Mouse (Mus musculus) forebrain, embryonic 13.5 days (tissue): ENCODE results near the gene Rpain. TPM values are rescaled to one million over a fixed set of nuclear protein-coding genes. Genes with fewer than 3 reads are reported as not detected.

ENCODE experiments used
- ATAC-seq: fragments of 200-750 bp; cut with Nextera tagmentation; 2 replicates; pipeline ENCODE4 v1.8.0; 2017
- H3K27ac ChIP-seq: fragments of 300-500 bp; sonication (generic); 2 replicates; pipeline ENCODE4 v1.5.1; 2015; ENCODE audit warnings: inconsistent platforms, mild to moderate bottlenecking, moderate library complexity
- H3K27me3 ChIP-seq: fragments of 300-500 bp; sonication (generic); 2 replicates; pipeline ENCODE4 v1.6.1; 2015; ENCODE audit warnings: mild to moderate bottlenecking, inconsistent platforms
- H3K36me3 ChIP-seq: fragments of 300-500 bp; sonication (generic); 2 replicates; pipeline ENCODE4 v1.6.1; 2015; ENCODE audit warnings: mild to moderate bottlenecking, inconsistent platforms; ENCODE audit not compliant: poor library complexity, severe bottlenecking
- H3K4me1 ChIP-seq: fragments of 300-500 bp; sonication (generic); 2 replicates; pipeline ENCODE4 v1.6.1; 2015; ENCODE audit warnings: inconsistent platforms
- H3K4me2 ChIP-seq: fragments of 300-500 bp; sonication (generic); 2 replicates; pipeline ENCODE4 v1.6.1; 2015; ENCODE audit warnings: inconsistent platforms, mild to moderate bottlenecking, moderate library complexity
- H3K4me3 ChIP-seq: fragments of 300-500 bp; sonication (generic); 2 replicates; pipeline ENCODE4 v1.5.1; 2015; ENCODE audit warnings: mild to moderate bottlenecking, inconsistent platforms
- H3K9ac ChIP-seq: fragments of 300-500 bp; sonication (generic); 2 replicates; pipeline ENCODE4 v1.6.1; 2015; ENCODE audit warnings: mild to moderate bottlenecking, inconsistent platforms
- H3K9me3 ChIP-seq: fragments of 300-500 bp; sonication (generic); replicated peaks from 2 replicates; pipeline ENCODE4 v1.6.1; 2016; ENCODE audit warnings: inconsistent platforms
- WGBS: fragments of 180-500 bp; shearing (Covaris S2); methylation state at CpG from one replicate; pipeline ENCODE4 v1.1.7; 2015; 5-methylcytosine and 5-hydroxymethylcytosine counted together
- polyA plus RNA-seq: library from polyadenylated mRNA; unstranded; fragments of >200 nt; fragmentation: Nextera tagmentation; extraction: Ambion mirVana; gene quantifications from 2 replicates; pipeline ENCODE4 v1.2.1, GENCODE M21; 2015

Gene Rpain
- polyA plus RNA-seq, 1 experiment from 2014 or later = 96.0 TPM

GRCm38 (mm10) chr11:71004316-71004773, 34.3 kb downstream of the Rpain start, which contains the start of gene Dhx33:
Gene Dhx33 (minus strand): TSS chr11:71004437.
- Histone ChIP-seq H3K27ac (peak within 1 kb of the TSS; percentile 35; the same call in 1 of the 2 replicates), H3K4me3 (peak within 1 kb of the TSS; percentile 93), H3K9ac (peak within 1 kb of the TSS; percentile 81), H3K36me3 (peaks cover 24% of the 10 kb centered on the region), H3K4me1 (peaks cover 17% of the 10 kb centered on the region), H3K4me2 (peak within 1 kb of the TSS; percentile 96), H3K9me3 (no peaks in the 10 kb centered on the region), H3K27me3 (no peaks in the 10 kb centered on the region)
- WGBS = under 1% methylated on average over 35 of the region's 35 CpGs
- ATAC-seq = peak; percentile 99

- ATAC-seq = no peak
- peak overlapping the region; percentile 96 for H3K4me2 ChIP-seq
- peaks cover 17% of the 10 kb centered on the region for H3K4me1 ChIP-seq
- no peaks in the 10 kb centered on the region for H3K27me3 ChIP-seq
- no peak overlapping the region for H3K27ac ChIP-seq
- peaks cover 24% of the 10 kb centered on the region for H3K36me3 ChIP-seq
- WGBS = 57% methylated on average over 5 of the region's 5 CpGs
- H3K9me3 ChIP-seq = no peaks in the 10 kb centered on the region
- peak overlapping the region; percentile 93 for H3K4me3 ChIP-seq
- H3K9ac ChIP-seq = no peak overlapping the region
These were observed 35.0 kb downstream of the Rpain start for GRCm38 (mm10) chr11:71005046-71005445.

GRCm38 (mm10) chr11:71007026-71007425, 37.0 kb downstream of the Rpain start:
- ATAC-seq = no peak
- WGBS = 94% methylated on average over 6 of the region's 6 CpGs
- no peak overlapping the region for H3K9ac ChIP-seq
- peaks cover 38% of the 10 kb centered on the region for H3K36me3 ChIP-seq
- no peaks in the 10 kb centered on the region for H3K27me3 ChIP-seq
- H3K27ac ChIP-seq = no peak overlapping the region
- no peaks in the 10 kb centered on the region for H3K9me3 ChIP-seq
- H3K4me3 ChIP-seq = no peak overlapping the region
- H3K4me2 ChIP-seq = no peak overlapping the region
- peaks cover 17% of the 10 kb centered on the region for H3K4me1 ChIP-seq

DNA sequence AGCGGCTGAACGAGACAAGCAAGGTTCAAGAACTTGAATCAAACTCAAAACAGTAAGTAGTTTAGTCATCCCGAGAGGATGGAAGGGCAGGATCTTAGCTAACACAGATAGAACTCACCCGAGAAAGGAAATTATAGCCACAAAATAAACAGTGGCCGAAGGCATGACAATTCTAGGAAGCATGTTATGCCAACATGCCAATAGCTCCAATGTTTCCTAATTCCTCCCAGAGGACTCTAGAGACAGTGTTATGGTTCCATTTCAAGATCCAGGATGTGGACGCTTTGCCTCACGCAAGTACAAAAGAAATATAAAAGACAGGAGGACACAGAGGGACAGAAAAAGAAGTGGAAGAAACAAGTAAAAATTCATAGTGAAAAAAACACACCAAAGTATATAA, 37.8 kb downstream of the Rpain start:
- Histone ChIP-seq H3K4me3 (no peak overlapping the region), H3K36me3 (peaks cover 46% of the 10 kb centered on the region), H3K27me3 (no peaks in the 10 kb centered on the region), H3K27ac (no peak overlapping the region), H3K4me2 (no peak overlapping the region), H3K4me1 (peaks cover 12% of the 10 kb centered on the region), H3K9me3 (no peaks in the 10 kb centered on the region), H3K9ac (no peak overlapping the region)
- 90% methylated on average over 7 of the region's 7 CpGs for WGBS
- no peak for ATAC-seq

DNA sequence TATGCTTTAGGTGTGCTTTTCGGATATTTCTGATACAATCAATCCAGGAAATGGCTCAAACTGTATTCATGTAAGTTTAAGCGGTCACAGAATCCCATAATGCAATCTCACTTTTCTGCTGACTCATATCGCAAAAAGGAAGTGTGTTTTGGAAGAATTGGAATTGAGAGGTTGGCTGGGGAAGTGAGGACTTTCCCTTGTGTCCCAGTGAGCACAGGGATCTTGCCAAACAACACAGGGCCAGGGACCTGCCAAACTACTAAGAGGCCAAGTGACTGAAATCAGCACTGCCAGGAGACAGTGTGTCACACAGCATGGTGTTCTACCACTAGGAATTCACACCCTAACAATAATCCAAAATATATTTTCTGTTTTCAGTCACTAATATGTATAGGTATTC, 38.3 kb downstream of the Rpain start:
- 91% methylated on average over 3 of the region's 3 CpGs for WGBS
- ATAC-seq = no peak
- peaks cover 47% of the 10 kb centered on the region for H3K36me3 ChIP-seq
- H3K4me2 ChIP-seq = no peak overlapping the region
- no peaks in the 10 kb centered on the region for H3K27me3 ChIP-seq
- peaks cover 7% of the 10 kb centered on the region for H3K4me1 ChIP-seq
- H3K4me3 ChIP-seq = no peak overlapping the region
- H3K9me3 ChIP-seq = no peaks in the 10 kb centered on the region
- no peak overlapping the region for H3K27ac ChIP-seq
- no peak overlapping the region for H3K9ac ChIP-seq

DNA sequence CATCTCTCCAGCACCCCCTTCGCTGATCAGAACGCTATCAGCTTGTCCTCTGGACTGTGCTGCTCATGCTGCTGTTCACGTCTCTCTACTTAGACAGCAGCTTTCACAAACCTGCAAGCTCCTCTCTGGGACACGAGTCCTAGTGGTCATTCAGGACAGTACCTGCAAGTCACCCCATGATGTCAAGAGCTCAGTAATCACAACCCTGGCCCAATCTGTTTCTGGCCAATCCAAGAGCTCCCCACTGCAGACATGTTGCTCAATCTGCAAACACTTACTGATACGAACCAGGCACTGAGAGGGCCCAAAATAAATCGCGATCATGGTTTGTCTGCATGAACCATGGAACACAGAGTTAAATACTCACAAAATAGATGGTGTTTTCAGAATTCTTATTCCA, 42.7 kb downstream of the Rpain start:
- H3K9ac ChIP-seq = no peak overlapping the region
- no peak for ATAC-seq
- no peak overlapping the region for H3K4me2 ChIP-seq
- no peak overlapping the region for H3K4me3 ChIP-seq
- peaks cover 52% of the 10 kb centered on the region for H3K36me3 ChIP-seq
- H3K4me1 ChIP-seq = peaks cover 15% of the 10 kb centered on the region
- no peaks in the 10 kb centered on the region for H3K9me3 ChIP-seq
- no peaks in the 10 kb centered on the region for H3K27me3 ChIP-seq
- H3K27ac ChIP-seq = no peak overlapping the region
- 97% methylated on average over 7 of the region's 7 CpGs for WGBS

DNA sequence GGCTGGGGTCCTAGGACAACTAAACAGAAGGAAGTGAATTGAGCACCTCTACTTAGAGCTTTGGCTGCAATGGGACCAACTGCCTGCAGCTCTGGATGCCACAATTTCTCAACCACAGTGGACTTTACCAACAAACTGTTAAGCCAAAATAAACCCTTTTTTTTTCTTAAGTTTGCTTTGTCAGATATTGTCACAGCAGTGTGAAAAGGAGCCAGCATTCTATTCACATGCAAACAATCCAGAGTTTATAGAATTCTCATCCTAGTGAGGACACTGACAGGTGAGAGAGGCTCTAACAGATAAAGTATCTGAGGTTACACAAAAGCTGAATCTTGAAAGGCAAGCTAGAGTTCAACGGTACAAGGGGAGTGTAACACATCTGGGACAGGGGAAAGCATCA, 47.0 kb downstream of the Rpain start:
- Histone ChIP-seq H3K4me1 (peaks cover 40% of the 10 kb centered on the region), H3K27ac (no peak overlapping the region), H3K4me3 (no peak overlapping the region), H3K27me3 (no peaks in the 10 kb centered on the region), H3K9ac (no peak overlapping the region), H3K36me3 (peaks cover 23% of the 10 kb centered on the region), H3K4me2 (peak overlapping the region; percentile 4), H3K9me3 (no peaks in the 10 kb centered on the region)
- WGBS = 88% methylated on average over 1 of the region's 1 CpGs
- ATAC-seq = no peak

DNA sequence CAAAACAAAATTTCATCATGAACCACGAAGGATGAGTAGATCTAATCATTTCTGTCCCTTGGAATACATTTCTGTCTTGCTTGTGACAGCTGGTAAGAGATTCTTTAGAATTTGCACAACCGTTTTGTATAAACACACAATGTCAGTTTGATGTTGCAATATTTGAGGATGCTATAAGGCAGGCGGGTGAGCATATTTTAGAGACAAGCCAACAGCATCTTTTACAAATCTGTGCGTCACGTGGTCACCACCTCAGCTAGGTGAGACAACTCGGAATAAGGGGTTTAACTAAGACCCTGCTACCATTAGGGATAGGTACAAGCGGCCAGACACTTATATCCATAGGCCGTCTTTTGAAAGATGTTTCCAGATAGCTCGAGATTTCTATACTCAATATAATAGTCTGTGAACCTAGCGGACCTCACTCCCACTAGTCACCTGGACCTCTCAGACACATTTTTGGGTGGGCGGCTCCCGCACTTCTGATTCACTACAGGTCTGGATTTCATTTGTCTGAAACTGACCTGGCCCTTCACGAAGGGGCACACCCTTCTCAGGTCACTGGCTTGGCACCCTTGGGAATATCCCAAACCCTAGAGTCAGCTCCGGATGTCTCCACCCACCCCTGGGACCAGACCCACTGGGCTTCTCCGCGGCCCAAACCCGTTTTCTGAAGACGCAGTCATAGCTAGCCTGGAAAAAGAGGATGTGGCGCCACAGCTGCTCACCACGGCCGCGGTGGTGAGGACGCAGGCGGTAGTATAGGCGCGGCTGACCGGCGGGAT, 48.6 kb downstream of the Rpain start:
- H3K27ac ChIP-seq = peak overlapping the region; percentile 68
- H3K4me1 ChIP-seq = peaks cover 54% of the 10 kb centered on the region
- no peaks in the 10 kb centered on the region for H3K27me3 ChIP-seq
- H3K4me3 ChIP-seq = peak overlapping the region; percentile 91
- H3K4me2 ChIP-seq = peak overlapping the region; percentile 81
- peak overlapping the region; percentile 91 for H3K9ac ChIP-seq
- peaks cover 24% of the 10 kb centered on the region for H3K36me3 ChIP-seq
- H3K9me3 ChIP-seq = no peaks in the 10 kb centered on the region
- 5% methylated on average over 28 of the region's 28 CpGs for WGBS
- ATAC-seq = no peak

DNA sequence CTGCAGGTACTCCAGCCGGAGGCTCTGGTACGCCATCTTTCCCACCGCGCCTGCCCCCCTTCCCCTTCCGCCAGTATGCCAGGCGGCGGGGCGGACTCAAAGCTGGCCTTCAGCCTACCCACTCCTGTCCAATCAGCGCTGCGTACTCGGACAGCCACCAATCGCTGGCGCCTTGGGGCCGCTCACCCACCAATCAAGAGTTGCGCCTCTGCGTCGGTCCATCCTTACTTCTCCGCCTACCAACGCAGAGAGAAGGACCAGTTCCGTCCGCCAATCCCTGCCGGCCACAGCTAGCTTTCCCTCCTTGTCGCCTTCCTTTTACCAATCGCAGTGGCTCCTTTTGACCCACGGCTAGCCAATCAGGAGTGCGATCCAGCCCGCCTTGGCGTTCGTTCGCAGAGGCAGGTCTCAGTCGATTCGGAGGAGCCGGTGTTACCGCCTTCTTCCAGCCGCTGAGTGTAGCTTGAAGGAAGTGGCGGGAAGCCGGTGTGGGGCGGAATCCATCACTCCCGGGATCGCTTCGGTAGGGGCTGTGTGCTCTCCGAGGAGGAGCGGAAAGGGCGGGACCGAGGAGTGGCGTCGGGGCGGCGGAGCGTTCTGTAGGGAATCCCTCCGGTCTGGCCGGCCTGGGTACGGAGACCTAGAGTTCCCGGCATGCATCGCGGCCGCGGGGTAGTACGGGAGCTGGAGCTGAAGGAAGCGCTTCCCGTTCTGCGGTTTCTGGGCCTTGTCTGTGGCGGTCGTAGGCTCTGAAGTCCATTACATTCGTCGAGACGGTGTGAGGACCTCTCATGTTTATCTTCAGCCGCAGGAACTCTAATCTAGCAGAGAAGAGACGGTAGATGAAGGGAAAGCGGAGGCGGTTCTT, 49.4 kb downstream of the Rpain start, which contains the start of the genes Mis12 and Derl2:
Gene Mis12, plus strand, starts transcription at position 411 of the 868 bp plus-strand sequence.
Gene Derl2, minus strand, starts transcription at position 641 of the 868 bp plus-strand sequence.
- Histone ChIP-seq H3K4me3 (peak within 1 kb of the TSS; percentile 91), H3K9ac (peak within 1 kb of the TSS; percentile 91), H3K27me3 (no peaks in the 10 kb centered on the region), H3K9me3 (no peaks in the 10 kb centered on the region), H3K4me2 (peak within 1 kb of the TSS; percentile 93), H3K27ac (peak within 1 kb of the TSS; percentile 91), H3K4me1 (peaks cover 54% of the 10 kb centered on the region), H3K36me3 (peaks cover 20% of the 10 kb centered on the region)
- under 1% methylated on average over 71 of the region's 71 CpGs for WGBS
- ATAC-seq = peak; percentile 100

Other genes with a start within 250 kb of the Rpain start
- gene Zfp3, start 206.0 kb upstream of the Rpain start, polyA plus RNA-seq = 11.5 and 13.4 TPM in 2 replicates
- gene Scimp, start 157.6 kb upstream of the Rpain start, polyA plus RNA-seq = not detected in 2 replicates
- 66.6 and 69.6 TPM in 2 replicates for gene Rabep1, start 125.4 kb upstream of the Rpain start, polyA plus RNA-seq
- gene Nup88, start 240 bp upstream of the Rpain start, polyA plus RNA-seq = 153 and 162 TPM in 2 replicates
- 229 and 242 TPM in 2 replicates for gene C1qbp, start 12.8 kb downstream of the Rpain start, polyA plus RNA-seq
- gene Dhx33, start 34.2 kb downstream of the Rpain start, polyA plus RNA-seq = 11.9 and 14.8 TPM in 2 replicates
- gene Mis12, start 49.4 kb downstream of the Rpain start, polyA plus RNA-seq = 51.3 and 53.5 TPM in 2 replicates
- 36.9 and 37.8 TPM in 2 replicates for gene Derl2, start 49.6 kb downstream of the Rpain start, polyA plus RNA-seq
- 425 and 437 TPM in 2 replicates for gene 6330403K07Rik, start 63.3 kb downstream of the Rpain start, polyA plus RNA-seq
- not detected in 2 replicates for gene Nlrp1a, start 174.5 kb downstream of the Rpain start, polyA plus RNA-seq